In genomic region chr10:117436875-117437715, GRCm38 (mm10) we compare ENCODE assay signal across 9 mouse cellular contexts. TPM values are rescaled to one million over a fixed set of nuclear protein-coding genes. Genes with fewer than 3 reads are reported as not detected.
DNase-seq lines count a peak whose midpoint lies in the region; ATAC-seq and TF ChIP-seq lines count a peak whose summit lies in the region.
"Had no signal": no experiment of that assay in that cellular context is flagged by ENCODE, and none has a peak within 500 bp of the region (broad histone marks: within the 10 kb centered on the region; RNA-seq: fewer than 3 reads in every experiment).

No protein-coding gene starts in this region.

- H3K4me3 ChIP-seq in thymus, adult 2 months (ENCODE audit: control insufficient read depth, insufficient read depth, low read length) = no peak overlapping the region
- H3K4me3 ChIP-seq: midbrain, embryonic 12.5 days had no signal

- ATAC-seq in frontal cortex, adult (ENCODE audit: low TSS enrichment) = peak; percentile 66

- WGBS in thymus, adult 2 months = 58% methylated on average over 27 of the region's 27 CpGs

- TF ChIP-seq POLR2A in thymus, adult 2 months (IDR thresholded peaks at IDR 0.05; ENCODE audit: control insufficient read depth, extremely low read depth, insufficient read depth, low read length, poor library complexity) = no peak

- H3K36me3 ChIP-seq in thymus, adult 2 months (ENCODE audit: control insufficient read depth, insufficient read depth, low read length) = no peaks in the 10 kb centered on the region
- H3K36me3 ChIP-seq: midbrain, embryonic 12.5 days had no signal

- TF ChIP-seq CTCF in thymus, adult 2 months (IDR thresholded peaks at IDR 0.05; ENCODE audit: borderline replicate concordance, control insufficient read depth, extremely low read depth, insufficient read depth, low read length, poor library complexity) = peak; percentile 47; the same call in 1 of the 2 replicates

- no peak overlapping the region for H3K27ac ChIP-seq in thymus, adult 2 months (ENCODE audit: control insufficient read depth, insufficient read depth, low read length)
- H3K27ac ChIP-seq: midbrain, embryonic 12.5 days had no signal

- H3K27me3 ChIP-seq in thymus, adult 2 months (ENCODE audit: control insufficient read depth, insufficient read depth, low read length) = no peaks in the 10 kb centered on the region

- no peak for DNase-seq in frontal cortex, postnatal 10 days (ENCODE audit: low spot score in 2 of 2)
- peak; percentile 40 to 73 for DNase-seq in CD8-positive naive resting alpha-beta T cell, adult 2 months (ENCODE audit: low read depth in 2 of 2, low spot score in 2 of 2)
- peak; percentile 48 for DNase-seq in c-Kit-positive CD71-positive TER-119-negative erythroid progenitor cells, embryonic 14.5 days (ENCODE audit: low read depth)
- peak; percentile 5 to 29 for DNase-seq in gastrocnemius, adult 8-10 months (ENCODE audit: low spot score in 2 of 2)
- peak; percentile 65 for DNase-seq in kidney, postnatal 14 days
- DNase-seq in lung, postnatal 25 days (ENCODE audit: low spot score) = peak; percentile 46
- peak; percentile 61 for DNase-seq in thymus, adult 2 months

- peaks cover 17% of the 10 kb centered on the region for H3K4me1 ChIP-seq in thymus, adult 2 months (replicated peaks; ENCODE audit: control insufficient read depth, insufficient read depth, low read length)

RNA-seq across cellular contexts. Expression of gene Cpsf6, which starts 57.3 kb away (rescaled TPM):
- total RNA-seq in gastrocnemius, adult 8-10 months (2022) = 10 to 100 TPM; 16.8 to 22.6 (median 18.5) TPM
- polyA plus RNA-seq in thymus, adult 2 months (2012; rRNA removed) = 171 and 218 TPM in 2 replicates

Comparison
In these comparisons a context has a peak if more than half of its experiments do, and no peak if none do; other contexts are left out.
1. DNase-seq: peak in CD8-positive naive resting alpha-beta T cell, adult 2 months (2 of 2), c-Kit-positive CD71-positive TER-119-negative erythroid progenitor cells, embryonic 14.5 days (single experiment), gastrocnemius, adult 8-10 months (2 of 2), kidney, postnatal 14 days (single experiment), lung, postnatal 25 days (single experiment) and thymus, adult 2 months (single experiment); none in frontal cortex, postnatal 10 days (0 of 2).